Mouse (Mus musculus) myocyte (in vitro differentiated cells): ENCODE results near the gene Dpf1. TPM values are rescaled to one million over a fixed set of nuclear protein-coding genes. Genes with fewer than 3 reads are reported as not detected.

Experiments
- H3K27me3 ChIP-seq: one replicate; pipeline ENCODE4 v1.6.1; 2011; ENCODE audit not compliant: control insufficient read depth, insufficient read depth, insufficient read length
- H3K36me3 ChIP-seq: one replicate; pipeline ENCODE4 v1.6.1; 2011; ENCODE audit not compliant: control insufficient read depth, insufficient read depth
- H3K4me2 ChIP-seq: one replicate; pipeline ENCODE4 v1.6.1; 2011; ENCODE audit warnings: low read depth, control low read depth
- H3K4me3 ChIP-seq: one replicate; pipeline ENCODE4 v1.5.1; 2011; ENCODE audit warnings: mild to moderate bottlenecking, control low read depth, moderate library complexity
- H3K79me2 ChIP-seq: one replicate; pipeline ENCODE4 v1.6.1; 2011; ENCODE audit not compliant: control insufficient read depth, insufficient read depth
- H3ac ChIP-seq: one replicate; pipeline ENCODE4 v1.6.1; 2011; ENCODE audit not compliant: control insufficient read depth, insufficient read length
- CEBPB ChIP-seq: IDR thresholded peaks from 2 replicates; pipeline ENCODE4 v1.6.1; 2011; ENCODE audit warnings: mild to moderate bottlenecking, moderate library complexity; ENCODE audit not compliant: poor library complexity, insufficient read depth, severe bottlenecking
- E2F4 ChIP-seq: IDR thresholded peaks from one replicate; pipeline ENCODE4 v1.6.1; 2011; ENCODE audit warnings: mild to moderate bottlenecking, control low read depth, moderate library complexity; ENCODE audit not compliant: insufficient read depth
- MAX ChIP-seq: IDR thresholded peaks from one replicate; pipeline ENCODE4 v1.6.1; 2011; ENCODE audit warnings: low read depth, mild to moderate bottlenecking, control low read depth
- MYOD1 ChIP-seq, 3 experiments: IDR thresholded peaks; one replicate each; pipeline ENCODE4 v1.6.1; 2011; ENCODE audit warnings: control low read depth in 2 of 3, low read depth in 2 of 3, mild to moderate bottlenecking in 2 of 3, moderate library complexity in 1 of 3; ENCODE audit not compliant: insufficient read length in 2 of 3, control insufficient read depth in 1 of 3
- MYOG ChIP-seq, 3 experiments: IDR thresholded peaks; one replicate each; pipeline ENCODE4 v1.6.1; 2011; ENCODE audit warnings: control low read depth in 2 of 3, low read depth in 2 of 3, mild to moderate bottlenecking in 2 of 3; ENCODE audit not compliant: insufficient read length in 2 of 3, control insufficient read depth in 1 of 3, insufficient read depth in 1 of 3
- POLR2A ChIP-seq: IDR thresholded peaks from one replicate; pipeline ENCODE4 v1.6.1; 2011; ENCODE audit warnings: low read depth, mild to moderate bottlenecking, control low read depth, moderate library complexity; ENCODE audit not compliant: insufficient read length
- POLR2AphosphoS2 ChIP-seq: IDR thresholded peaks from one replicate; pipeline ENCODE4 v1.6.1; 2011; ENCODE audit warnings: low read depth, control low read depth; ENCODE audit not compliant: insufficient read length
- REST ChIP-seq: IDR thresholded peaks from one replicate; pipeline ENCODE4 v1.6.1; 2011; ENCODE audit warnings: mild to moderate bottlenecking, control low read depth, moderate library complexity; ENCODE audit not compliant: insufficient read depth, insufficient read length
- SRF ChIP-seq: IDR thresholded peaks from one replicate; pipeline ENCODE4 v1.6.1; 2011; ENCODE audit warnings: low read depth; ENCODE audit not compliant: control insufficient read depth, insufficient read length
- TCF12 ChIP-seq: IDR thresholded peaks from one replicate; pipeline ENCODE4 v1.6.1; 2011; ENCODE audit warnings: mild to moderate bottlenecking, control low read depth; ENCODE audit not compliant: poor library complexity, insufficient read depth, severe bottlenecking
- TCF3 ChIP-seq: IDR thresholded peaks from one replicate; pipeline ENCODE4 v1.6.1; 2011; ENCODE audit warnings: low read depth, control low read depth; ENCODE audit not compliant: insufficient read length
- USF1 ChIP-seq: IDR thresholded peaks from one replicate; pipeline ENCODE4 v1.6.1; 2011; ENCODE audit warnings: low read depth, mild to moderate bottlenecking, control low read depth, moderate library complexity
- polyA plus RNA-seq: library from polyadenylated mRNA; unstranded; fragments of >200 nt; fragmentation: generic; extraction: Trizol; gene quantifications from one replicate; pipeline ENCODE4 v1.2.1, GENCODE M21; 2012; ENCODE audit warnings: missing spikeins

The Dpf1 gene
- polyA plus RNA-seq, 1 experiment, result 3.4 TPM

- Histone ChIP-seq H3K4me2 (no peak overlapping the region), H3K27me3 (no peaks in the 10 kb centered on the region), H3ac (no peak overlapping the region), H3K36me3 (peaks cover 11% of the 10 kb centered on the region), H3K79me2 (no peaks in the 10 kb centered on the region), H3K4me3 (no peak overlapping the region)
- TF ChIP-seq MYOG (IDR thresholded peaks at IDR 0.05; ENCODE audit: control insufficient read depth in 1 of 3, insufficient read depth in 1 of 3, insufficient read length in 2 of 3, low read depth in 2 of 3) (no peak), TCF3 (no peak), USF1 (no peak), CEBPB (no peak), E2F4 (no peak), REST (no peak), SRF (no peak), POLR2A (no peak), MYOD1 (IDR thresholded peaks at IDR 0.05; ENCODE audit: control insufficient read depth in 1 of 3, insufficient read length in 2 of 3, low read depth in 2 of 3) (no peak), MAX (no peak), POLR2AphosphoS2 (no peak), TCF12 (no peak)
Observed at GRCm38 (mm10) chr7:29355406-29355805, 51.7 kb downstream of the Dpf1 start.

GRCm38 (mm10) chr7:29361497-29361896, 57.7 kb downstream of the Dpf1 start:
- no peak overlapping the region for H3K4me2 ChIP-seq
- peaks cover 17% of the 10 kb centered on the region for H3K36me3 ChIP-seq
- TF ChIP-seq CEBPB, result no peak
- TF ChIP-seq MYOG (IDR thresholded peaks at IDR 0.05; ENCODE audit: control insufficient read depth in 1 of 3, insufficient read depth in 1 of 3, insufficient read length in 2 of 3, low read depth in 2 of 3), result no peak
- no peaks in the 10 kb centered on the region for H3K27me3 ChIP-seq
- no peaks in the 10 kb centered on the region for H3K79me2 ChIP-seq
- no peak overlapping the region for H3K4me3 ChIP-seq
- no peak overlapping the region for H3ac ChIP-seq

- Histone ChIP-seq H3ac (no peak overlapping the region), H3K27me3 (no peaks in the 10 kb centered on the region), H3K79me2 (no peaks in the 10 kb centered on the region), H3K4me2 (no peak overlapping the region), H3K4me3 (no peak overlapping the region), H3K36me3 (peaks cover 10% of the 10 kb centered on the region)
- no peak for TF ChIP-seq POLR2A
- TF ChIP-seq MYOG (IDR thresholded peaks at IDR 0.05; ENCODE audit: control insufficient read depth in 1 of 3, insufficient read depth in 1 of 3, insufficient read length in 2 of 3, low read depth in 2 of 3), result no peak
- no peak for TF ChIP-seq CEBPB
- TF ChIP-seq TCF3, result no peak
- TF ChIP-seq E2F4, result no peak
- no peak for TF ChIP-seq USF1
- TF ChIP-seq REST, result no peak
- TF ChIP-seq MYOD1 (IDR thresholded peaks at IDR 0.05; ENCODE audit: control insufficient read depth in 1 of 3, insufficient read length in 2 of 3, low read depth in 2 of 3), result no peak
- TF ChIP-seq POLR2AphosphoS2, result no peak
- TF ChIP-seq MAX, result no peak
- no peak for TF ChIP-seq SRF
- TF ChIP-seq TCF12, result no peak
Observed at GRCm38 (mm10) chr7:29364052-29364451, 60.3 kb downstream of the Dpf1 start.

- no peak overlapping the region for H3ac ChIP-seq
- no peak overlapping the region for H3K4me3 ChIP-seq
Observed at GRCm38 (mm10) chr7:29367166-29368003, 63.6 kb downstream of the Dpf1 start.

More at GRCm38 (mm10) chr7:29367166-29368003, 63.6 kb downstream of the Dpf1 start:
- Histone ChIP-seq H3K36me3 (peaks cover 8% of the 10 kb centered on the region), H3K27me3 (no peaks in the 10 kb centered on the region), H3K79me2 (no peaks in the 10 kb centered on the region), H3K4me2 (no peak overlapping the region)
- TF ChIP-seq E2F4 (no peak), CEBPB (no peak), MAX (no peak), SRF (no peak), TCF12 (no peak), POLR2A (no peak), MYOG (IDR thresholded peaks at IDR 0.05; ENCODE audit: control insufficient read depth in 1 of 3, insufficient read depth in 1 of 3, insufficient read length in 2 of 3, low read depth in 2 of 3) (no peak), POLR2AphosphoS2 (no peak), REST (no peak), TCF3 (no peak), USF1 (no peak), MYOD1 (IDR thresholded peaks at IDR 0.05; ENCODE audit: control insufficient read depth in 1 of 3, insufficient read length in 2 of 3, low read depth in 2 of 3) (no peak)

Other genes starting within 250 kb of the Dpf1 start
- gene Ryr1, start 178.8 kb upstream of the Dpf1 start, polyA plus RNA-seq, result 73.1 TPM
- gene Rasgrp4, start 169.1 kb upstream of the Dpf1 start, polyA plus RNA-seq, result 0.01 TPM
- gene Fam98c, start 147.7 kb upstream of the Dpf1 start, polyA plus RNA-seq, result 11.6 TPM
- 0.89 TPM for gene Ggn, start 133.7 kb upstream of the Dpf1 start, polyA plus RNA-seq
- 4.1 TPM for gene Spred3, start 133.5 kb upstream of the Dpf1 start, polyA plus RNA-seq
- 404 TPM for gene Psmd8, start 123.2 kb upstream of the Dpf1 start, polyA plus RNA-seq
- not detected for gene Catsperg1, start 89.9 kb upstream of the Dpf1 start, polyA plus RNA-seq
- gene Kcnk6, start 71.4 kb upstream of the Dpf1 start, polyA plus RNA-seq, result 0.01 TPM
- 166 TPM for gene Yif1b, start 65.6 kb upstream of the Dpf1 start, polyA plus RNA-seq
- 42.4 TPM for gene 2200002D01Rik, start 55.5 kb upstream of the Dpf1 start, polyA plus RNA-seq
- 0.10 TPM for gene Spint2, start 22.0 kb upstream of the Dpf1 start, polyA plus RNA-seq
- gene Ppp1r14a, start 14.6 kb upstream of the Dpf1 start, polyA plus RNA-seq, result 0.35 TPM
- gene Sipa1l3, start 214.7 kb downstream of the Dpf1 start, polyA plus RNA-seq, result 19.0 TPM